Mouse (Mus musculus) liver, adult 2 months (tissue): Measurements from ENCODE around the gene Serpina3c. TPM values are rescaled to one million over a fixed set of nuclear protein-coding genes. Genes with fewer than 3 reads are reported as not detected.

Experiments used
- DNase-seq: peaks from one replicate; pipeline ENCODE4 v3.0.0-alpha.2; 2011; ENCODE audit warnings: low read depth, low spot score; ENCODE audit errors: extremely low read depth
- H3K27ac ChIP-seq: fragments of 200-500 bp; replicated peaks from 2 replicates; pipeline ENCODE4 v1.5.1; 2012; ENCODE audit warnings: low read depth, mild to moderate bottlenecking, control low read depth, inconsistent platforms, low read length; ENCODE audit not compliant: insufficient read depth
- H3K27me3 ChIP-seq: fragments of 200-500 bp; 2 replicates; pipeline ENCODE4 v1.6.1; 2012; ENCODE audit warnings: mild to moderate bottlenecking, moderate library complexity, low read length, inconsistent platforms; ENCODE audit not compliant: control insufficient read depth, insufficient read depth
- H3K36me3 ChIP-seq: fragments of 200-500 bp; 2 replicates; pipeline ENCODE4 v1.6.1; 2012; ENCODE audit warnings: low read length, inconsistent platforms; ENCODE audit not compliant: control insufficient read depth, insufficient read depth
- H3K4me1 ChIP-seq: fragments of 200-500 bp; 2 replicates; pipeline ENCODE4 v1.6.1; 2011; ENCODE audit warnings: low read length; ENCODE audit not compliant: control insufficient read depth, insufficient read depth
- H3K4me3 ChIP-seq: fragments of 200-500 bp; 2 replicates; pipeline ENCODE4 v1.5.1; 2011; ENCODE audit warnings: low read depth, mild to moderate bottlenecking, control low read depth, low read length, moderate library complexity; ENCODE audit not compliant: insufficient read depth
- H3K79me2 ChIP-seq: fragments of 200-500 bp; 2 replicates; pipeline ENCODE4 v1.6.1; 2012; ENCODE audit warnings: inconsistent platforms, mild to moderate bottlenecking, low read length, moderate library complexity; ENCODE audit not compliant: control insufficient read depth, insufficient read depth
- H3K9ac ChIP-seq: fragments of 200-500 bp; 2 replicates; pipeline ENCODE4 v1.6.1; 2012; ENCODE audit warnings: low read depth, mild to moderate bottlenecking, control low read depth, inconsistent platforms, low read length
- CTCF ChIP-seq: fragments of 200-500 bp; IDR thresholded peaks from 2 replicates; pipeline ENCODE4 v1.5.1; 2011; ENCODE audit warnings: low read depth, low read length, control low read depth
- POLR2A ChIP-seq: fragments of 200-500 bp; IDR thresholded peaks from 2 replicates; pipeline ENCODE4 v1.6.1; 2011; ENCODE audit warnings: low read length, control low read depth; ENCODE audit not compliant: insufficient read depth; ENCODE audit errors: extremely low read depth
- WGBS: fragments of 180-500 bp; shearing (Covaris S2); methylation state at CpG from one replicate; pipeline ENCODE4 v1.1.7; 2018; 5-methylcytosine and 5-hydroxymethylcytosine counted together
- polyA plus RNA-seq: library from polyadenylated mRNA; depleted of rRNA; stranded (reverse); fragments of >200 nt; gene quantifications from 2 replicates; pipeline ENCODE4 v1.2.3, GENCODE M21; 2012; rRNA removed
- total RNA-seq: library from RNA; depleted of rRNA; stranded (reverse); fragments of >200 nt; gene quantifications from 2 replicates; pipeline ENCODE4 v1.2.3, GENCODE M21; 2014; rRNA removed

Serpina3c gene
- total and polyA plus RNA-seq, 2 experiments, result not detected

- peak overlapping the region; percentile 74 for H3K27ac ChIP-seq
- peak; percentile 82 for DNase-seq
- no peaks in the 10 kb centered on the region for H3K79me2 ChIP-seq
- no peak overlapping the region for H3K9ac ChIP-seq
- H3K27me3 ChIP-seq, result no peaks in the 10 kb centered on the region
- WGBS, result 27% methylated on average over 2 of the region's 2 CpGs
- TF ChIP-seq POLR2A (no peak), CTCF (no peak)
- no peaks in the 10 kb centered on the region for H3K36me3 ChIP-seq
- no peak overlapping the region for H3K4me3 ChIP-seq
- H3K4me1 ChIP-seq, result peaks cover 31% of the 10 kb centered on the region
These were observed 45.2 kb downstream of the Serpina3c start for GRCm38 (mm10) chr12:104108507-104108906.

DNA sequence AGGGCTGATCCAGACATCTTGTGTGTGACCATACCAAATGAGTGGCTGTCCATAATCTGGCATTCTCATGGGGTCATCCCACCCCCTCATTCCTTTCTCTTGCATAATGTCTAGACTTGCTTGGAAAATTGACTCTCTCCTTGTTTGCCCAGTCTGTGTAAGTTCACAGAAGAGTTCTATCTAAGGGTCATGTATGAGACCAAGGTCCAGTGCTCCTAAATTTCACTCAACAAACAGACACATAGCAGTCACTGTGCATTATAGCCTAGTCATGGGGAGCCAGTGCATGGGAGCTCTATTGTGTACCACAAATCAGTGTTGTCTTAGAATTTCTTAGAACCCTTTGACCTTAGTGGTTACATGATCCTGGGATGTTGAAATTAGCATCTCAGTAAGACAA lies 46.8 kb downstream of the Serpina3c start:
- H3K9ac ChIP-seq, result no peak overlapping the region
- no peak overlapping the region for H3K4me3 ChIP-seq
- no peaks in the 10 kb centered on the region for H3K27me3 ChIP-seq
- H3K4me1 ChIP-seq, result peaks cover 31% of the 10 kb centered on the region
- no peaks in the 10 kb centered on the region for H3K79me2 ChIP-seq
- H3K27ac ChIP-seq, result peak overlapping the region; percentile 82
- TF ChIP-seq CTCF (no peak), POLR2A (no peak)
- peak; percentile 94 for DNase-seq
- H3K36me3 ChIP-seq, result no peaks in the 10 kb centered on the region

GRCm38 (mm10) chr12:104105847-104106246 lies 47.8 kb downstream of the Serpina3c start:
- H3K27me3 ChIP-seq, result no peaks in the 10 kb centered on the region

DNA sequence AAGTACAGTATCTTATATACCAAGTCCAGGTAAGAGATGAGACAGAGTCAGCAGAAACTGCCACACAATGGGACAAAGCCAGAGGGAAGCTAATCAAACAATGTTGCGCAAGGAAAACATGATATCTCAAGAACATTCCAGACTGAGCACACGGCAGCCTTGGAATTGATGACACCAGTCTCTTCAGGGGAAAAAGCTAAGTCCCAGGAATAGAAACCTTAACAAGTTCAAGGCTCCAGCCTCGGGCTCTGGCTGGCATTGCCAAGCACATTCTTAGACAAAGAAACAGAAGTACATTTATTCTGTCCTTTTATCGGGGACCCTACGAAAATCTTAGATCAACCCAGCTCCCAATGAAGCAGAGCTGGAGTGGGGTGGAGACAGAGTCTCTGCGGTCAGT lies 52.9 kb downstream of the Serpina3c start, which contains the start of gene Serpina5:
TSS of gene Serpina5 (plus strand) at position 346 of the 400 bp plus-strand sequence.
- no peaks in the 10 kb centered on the region for H3K27me3 ChIP-seq
- H3K4me3 ChIP-seq, result no peak within 1 kb of the TSS
- no peaks in the 10 kb centered on the region for H3K36me3 ChIP-seq
- no peak within 1 kb of the TSS for H3K27ac ChIP-seq
- TF ChIP-seq POLR2A, result no peak
- TF ChIP-seq CTCF, result no peak
- peak; percentile 75 for DNase-seq
- no peak within 1 kb of the TSS for H3K9ac ChIP-seq
- peaks cover 8% of the 10 kb centered on the region for H3K4me1 ChIP-seq
- WGBS, result 67% methylated on average over 6 of the region's 6 CpGs
- no peaks in the 10 kb centered on the region for H3K79me2 ChIP-seq

More at GRCm38 (mm10) chr12:104105847-104106246, 47.8 kb downstream of the Serpina3c start:
- Histone ChIP-seq H3K4me3 (no peak overlapping the region), H3K27ac (peak overlapping the region; percentile 96), H3K9ac (no peak overlapping the region), H3K36me3 (no peaks in the 10 kb centered on the region), H3K4me1 (peaks cover 31% of the 10 kb centered on the region), H3K79me2 (no peaks in the 10 kb centered on the region)
- no peak for TF ChIP-seq CTCF
- no peak for TF ChIP-seq POLR2A
- DNase-seq, result peak; percentile 99

Other genes with a start within 250 kb of the Serpina3c start
- gene Serpina1c, start 249.0 kb downstream of the Serpina3c start, total RNA-seq, result 6,010 and 6,410 TPM in 2 replicates
- 8,302 and 8,890 TPM in 2 replicates for gene Serpina1c, start 249.0 kb downstream of the Serpina3c start, polyA plus RNA-seq
- 1,162 and 7,105 TPM in 2 replicates for gene Serpina1e, start 194.9 kb downstream of the Serpina3c start, total RNA-seq
- 268 and 557 TPM in 2 replicates for gene Serpina1e, start 194.9 kb downstream of the Serpina3c start, polyA plus RNA-seq
- 47.7 and 49.9 TPM in 2 replicates for gene Serpina11, start 163.9 kb downstream of the Serpina3c start, total RNA-seq
- 107 and 114 TPM in 2 replicates for gene Serpina11, start 163.9 kb downstream of the Serpina3c start, polyA plus RNA-seq
- gene Serpina9, start 140.1 kb downstream of the Serpina3c start, total RNA-seq, result 0.18 and 0.34 TPM in 2 replicates
- 0.11 and 1.3 TPM in 2 replicates for gene Serpina9, start 140.1 kb downstream of the Serpina3c start, polyA plus RNA-seq
- gene Serpina12, start 109.4 kb downstream of the Serpina3c start, total RNA-seq, result 0.20 and 3.6 TPM in 2 replicates
- 0.56 and 1.8 TPM in 2 replicates for gene Serpina12, start 109.4 kb downstream of the Serpina3c start, polyA plus RNA-seq
- gene Serpina5, start 52.8 kb downstream of the Serpina3c start, total RNA-seq, result not detected in 2 replicates
- 0.04 TPM in 1 of 2 replicates, not detected in the other for gene Serpina5, start 52.8 kb downstream of the Serpina3c start, polyA plus RNA-seq
- not detected in 2 replicates for gene Serpina3a, start 41.1 kb downstream of the Serpina3c start, total RNA-seq
- not detected in 2 replicates for gene Serpina3a, start 41.1 kb downstream of the Serpina3c start, polyA plus RNA-seq
- 0.09 TPM in 1 of 2 replicates, not detected in the other for gene Serpina3b, start 25.9 kb downstream of the Serpina3c start, total RNA-seq
- not detected in 2 replicates for gene Serpina3b, start 25.9 kb downstream of the Serpina3c start, polyA plus RNA-seq
- gene Serpina3f, start 60.7 kb upstream of the Serpina3c start, total RNA-seq, result 2.9 TPM in 2 replicates
- gene Serpina3f, start 60.7 kb upstream of the Serpina3c start, polyA plus RNA-seq, result 0.67 and 2.2 TPM in 2 replicates
- 19.1 and 20.7 TPM in 2 replicates for gene Serpina3g, start 82.4 kb upstream of the Serpina3c start, total RNA-seq
- 3.8 and 9.7 TPM in 2 replicates for gene Serpina3g, start 82.4 kb upstream of the Serpina3c start, polyA plus RNA-seq
- 0.20 and 0.46 TPM in 2 replicates for gene Serpina3i, start 109.3 kb upstream of the Serpina3c start, total RNA-seq
- 0.04 TPM in 1 of 2 replicates, not detected in the other for gene Serpina3i, start 109.3 kb upstream of the Serpina3c start, polyA plus RNA-seq
- not detected in 2 replicates for gene Serpina3j, start 160.7 kb upstream of the Serpina3c start, total RNA-seq
- not detected in 2 replicates for gene Serpina3j, start 160.7 kb upstream of the Serpina3c start, polyA plus RNA-seq
- gene Serpina3k, start 184.6 kb upstream of the Serpina3c start, total RNA-seq, result 10,536 and 14,457 TPM in 2 replicates
- gene Serpina3k, start 184.6 kb upstream of the Serpina3c start, polyA plus RNA-seq, result 2,986 and 3,416 TPM in 2 replicates
- 623 and 783 TPM in 2 replicates for gene Serpina3m, start 184.6 kb upstream of the Serpina3c start, total RNA-seq
- 260 and 302 TPM in 2 replicates for gene Serpina3m, start 184.6 kb upstream of the Serpina3c start, polyA plus RNA-seq